ENCODE assay signal across 8 mouse cellular contexts in genomic region chr4:32249748-32250332, GRCm38 (mm10). TPM values are rescaled to one million over a fixed set of nuclear protein-coding genes. Genes with fewer than 3 reads are reported as not detected.
DNase-seq lines count a peak whose midpoint lies in the region; ATAC-seq and TF ChIP-seq lines count a peak whose summit lies in the region.

No protein-coding gene starts in this region.

- H3K27me3 ChIP-seq in hindbrain, embryonic 13.5 days, result no peaks in the 10 kb centered on the region
- no peaks in the 10 kb centered on the region for H3K27me3 ChIP-seq in limb, embryonic 15.5 days
- H3K27me3 ChIP-seq in midbrain, embryonic 16.5 days (ENCODE audit: control insufficient read depth, insufficient read depth, low read depth, low read length), result no peaks in the 10 kb centered on the region

- H3K9ac ChIP-seq in hindbrain, embryonic 13.5 days, result peak overlapping the region; percentile 66; the same call in 1 of the 2 replicates
- no peak overlapping the region for H3K9ac ChIP-seq in limb, embryonic 15.5 days
- H3K9ac ChIP-seq in midbrain, embryonic 16.5 days (ENCODE audit: low read depth, low read length), result 0 out of 2 replicates have a peak overlapping the region, but pooled peaks have one; percentile 28

- no peak for TF ChIP-seq POLR2A in embryonic fibroblast, embryonic 13.5 days (IDR thresholded peaks at IDR 0.05; ENCODE audit: low read depth, low read length)

- peak; percentile 52 for ATAC-seq in hindbrain, embryonic 13.5 days (ENCODE audit: low FRiP score)
- ATAC-seq in limb, embryonic 15.5 days (ENCODE audit: insufficient number of reproducible peaks, low FRiP score, low TSS enrichment, low read depth), result no peak
- peak; percentile 50 for ATAC-seq in midbrain, embryonic 16.5 days

- WGBS in hindbrain, embryonic 13.5 days, result 61% methylated on average over 15 of the region's 15 CpGs
- 62% methylated on average over 15 of the region's 15 CpGs for WGBS in limb, embryonic 15.5 days
- WGBS in midbrain, embryonic 16.5 days, result 65% methylated on average over 15 of the region's 15 CpGs

- 0 out of 2 replicates have a peak, but pooled peaks cover under 1% of the 10 kb centered on the region for H3K36me3 ChIP-seq in hindbrain, embryonic 13.5 days
- no peaks in the 10 kb centered on the region for H3K36me3 ChIP-seq in limb, embryonic 15.5 days
- no peaks in the 10 kb centered on the region for H3K36me3 ChIP-seq in midbrain, embryonic 16.5 days (ENCODE audit: control insufficient read depth, insufficient read depth, low read length)

- peak overlapping the region; percentile 44 for H3K4me2 ChIP-seq in hindbrain, embryonic 13.5 days
- peak overlapping the region; percentile 30 for H3K4me2 ChIP-seq in limb, embryonic 15.5 days
- peak overlapping the region; percentile 33 for H3K4me2 ChIP-seq in midbrain, embryonic 16.5 days (ENCODE audit: low read length)

- peak; percentile 50 for DNase-seq in embryo, embryonic 10.5 days (ENCODE audit: low spot score)
- no peak for DNase-seq in embryo, embryonic 10 days (ENCODE audit: low spot score)
- DNase-seq in CD8-positive naive resting alpha-beta T cell, adult 2 months (ENCODE audit: low read depth in 2 of 2, low spot score in 2 of 2), result peak; percentile 70 to 72
- peak; percentile 74 for DNase-seq in thymus, postnatal 4 days

- peak overlapping the region; percentile 92 for H3K27ac ChIP-seq in embryonic fibroblast, embryonic 13.5 days (ENCODE audit: insufficient read depth, low read length)
- peak overlapping the region; percentile 84 for H3K27ac ChIP-seq in hindbrain, embryonic 13.5 days
- peak overlapping the region; percentile 63 for H3K27ac ChIP-seq in limb, embryonic 15.5 days
- peak overlapping the region; percentile 55 for H3K27ac ChIP-seq in midbrain, embryonic 16.5 days (ENCODE audit: low read length)

- H3K9me3 ChIP-seq in hindbrain, embryonic 13.5 days, result no peaks in the 10 kb centered on the region
- H3K9me3 ChIP-seq in limb, embryonic 15.5 days, result no peaks in the 10 kb centered on the region
- H3K9me3 ChIP-seq in midbrain, embryonic 16.5 days (replicated peaks; ENCODE audit: control insufficient read depth, low read length, poor library complexity, severe bottlenecking), result no peaks in the 10 kb centered on the region

- H3K4me1 ChIP-seq in embryonic fibroblast, embryonic 13.5 days (ENCODE audit: control insufficient read depth, insufficient read depth, low read length), result peaks cover 6% of the 10 kb centered on the region
- H3K4me1 ChIP-seq in hindbrain, embryonic 13.5 days (replicated peaks), result peaks cover 68% of the 10 kb centered on the region
- H3K4me1 ChIP-seq in limb, embryonic 15.5 days, result peaks cover 25% of the 10 kb centered on the region
- peaks cover 48% of the 10 kb centered on the region for H3K4me1 ChIP-seq in midbrain, embryonic 16.5 days (ENCODE audit: control insufficient read depth, insufficient read depth, low read length)

- no peak for TF ChIP-seq CTCF in embryonic fibroblast, embryonic 13.5 days (IDR thresholded peaks at IDR 0.05; ENCODE audit: borderline replicate concordance, insufficient read depth, low read length)

- H3K4me3 ChIP-seq in embryonic fibroblast, embryonic 13.5 days (ENCODE audit: insufficient read depth, low read length), result peak overlapping the region; percentile 32
- no peak overlapping the region for H3K4me3 ChIP-seq in hindbrain, embryonic 13.5 days
- peak overlapping the region; percentile 3; the same call in 1 of the 2 replicates for H3K4me3 ChIP-seq in limb, embryonic 15.5 days
- no peak overlapping the region for H3K4me3 ChIP-seq in midbrain, embryonic 16.5 days (ENCODE audit: low read depth, low read length)

RNA-seq across cellular contexts. Expression of gene Bach2, which starts 11.2 kb away (rescaled TPM):
- 6.7 TPM in 2 replicates for polyA plus RNA-seq in embryonic fibroblast, embryonic 13.5 days (2011; ENCODE audit: insufficient read length, low read depth, missing spikeins)
- 28.5 and 29.4 TPM in 2 replicates for polyA plus RNA-seq in hindbrain, embryonic 13.5 days (2015; fragmentation: Nextera tagmentation; extraction: Ambion mirVana)
- 5.8 TPM in 2 replicates for polyA plus RNA-seq in limb, embryonic 15.5 days (2015; fragmentation: Nextera tagmentation; extraction: Ambion mirVana)
- polyA plus RNA-seq in midbrain, embryonic 16.5 days (2015; fragmentation: Nextera tagmentation; extraction: Ambion mirVana), result 18.8 and 20.8 TPM in 2 replicates

Comparison
In these comparisons a context has a peak if more than half of its experiments do, and no peak if none do; other contexts are left out.
1. H3K4me3 ChIP-seq: peak in embryonic fibroblast, embryonic 13.5 days (single experiment) and limb, embryonic 15.5 days (single experiment); none in hindbrain, embryonic 13.5 days (single experiment) and midbrain, embryonic 16.5 days (single experiment).
2. Peak in every context shown above with its lines, with median percentiles within 50 percentile points of each other: H3K27ac ChIP-seq and H3K4me2 ChIP-seq.